Mouse (Mus musculus): Measurements from ENCODE around the gene Vps18.

DNA sequence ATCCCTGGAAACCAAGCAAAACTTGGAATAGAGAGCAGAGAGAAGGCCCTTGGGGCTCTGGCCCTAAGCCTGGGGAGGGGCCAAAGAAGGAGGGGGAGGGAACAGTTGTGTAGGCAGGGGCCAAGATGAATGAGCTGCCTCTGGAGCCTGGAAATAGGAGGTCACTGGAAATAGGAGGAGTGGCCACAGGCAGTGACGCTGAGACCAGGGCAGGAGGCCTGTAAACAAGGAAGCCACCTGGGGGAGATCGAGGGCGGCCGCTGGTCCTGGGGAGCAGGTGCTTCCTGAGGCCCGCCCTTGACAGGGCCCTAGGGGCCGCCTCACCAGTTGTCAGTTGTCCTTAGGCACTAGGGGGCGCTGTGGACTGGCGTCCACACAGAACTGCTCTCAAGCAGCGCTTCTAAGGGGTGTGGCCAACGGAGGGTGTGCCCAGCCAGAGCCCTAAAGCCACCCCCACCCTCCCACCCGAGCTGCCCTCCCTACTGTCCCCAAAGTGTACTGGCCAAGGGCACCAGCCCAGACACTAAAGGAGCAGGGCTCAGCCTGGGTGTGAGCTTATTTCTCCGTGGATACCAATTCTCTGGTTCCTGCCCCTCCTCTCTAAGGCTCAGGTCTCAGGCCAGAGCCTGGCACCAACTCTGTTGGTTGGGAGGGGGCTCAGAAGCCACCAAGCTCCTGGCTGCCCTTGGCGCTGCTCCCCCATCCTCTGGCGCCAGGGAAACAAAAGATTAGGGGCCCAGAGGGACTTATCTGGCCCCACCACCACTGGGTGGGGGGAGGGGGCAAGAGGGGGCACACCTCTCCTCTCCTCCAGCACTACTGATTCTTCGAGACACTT, 11.7 kb downstream of the Vps18 start:
- TF ChIP-seq CTCF (IDR thresholded peaks at IDR 0.05; ENCODE audit: borderline replicate concordance, insufficient read depth, low read depth, low read length) (peak; percentile 69), POLR2A (IDR thresholded peaks at IDR 0.05; ENCODE audit: borderline replicate concordance, insufficient read depth, low read length) (no peak)
